Mouse (Mus musculus): Measurements from ENCODE around the gene Sirt2. TPM values are rescaled to one million over a fixed set of nuclear protein-coding genes. Genes with fewer than 3 reads are reported as not detected.

Gene Sirt2
- polyA plus RNA-seq, 1 experiment from 2014 or later: 130 TPM

- no peak for ATAC-seq
- no peaks in the 10 kb centered on the region for H3K27me3 ChIP-seq (replicated peaks; ENCODE audit: control insufficient read depth, insufficient read depth, low read length)
- H3K9ac ChIP-seq (ENCODE audit: low read depth, low read length): no peak overlapping the region
- peaks cover 10% of the 10 kb centered on the region for H3K4me1 ChIP-seq (ENCODE audit: control insufficient read depth, insufficient read depth, low read depth, low read length)
- 59% methylated on average over 3 of the region's 3 CpGs for WGBS
- H3K4me3 ChIP-seq (ENCODE audit: low read length): no peak overlapping the region
- H3K27ac ChIP-seq (ENCODE audit: low read depth, low read length): no peak overlapping the region
- H3K9me3 ChIP-seq (ENCODE audit: control insufficient read depth, low read length): no peaks in the 10 kb centered on the region
- no peak overlapping the region for H3K4me2 ChIP-seq (ENCODE audit: low read length)
- peaks cover 25% of the 10 kb centered on the region for H3K36me3 ChIP-seq (ENCODE audit: control insufficient read depth, insufficient read depth, low read length)
Observed at GRCm38 (mm10) chr7:28827338-28827737, 60.8 kb downstream of the Sirt2 start.

- 93% methylated on average over 8 of the region's 8 CpGs for WGBS
- H3K4me2 ChIP-seq (ENCODE audit: low read length): no peak overlapping the region
- H3K9me3 ChIP-seq (ENCODE audit: control insufficient read depth, low read length): no peaks in the 10 kb centered on the region
- H3K9ac ChIP-seq (ENCODE audit: low read depth, low read length): no peak overlapping the region
- H3K4me3 ChIP-seq (ENCODE audit: low read length): no peak overlapping the region
- peaks cover 19% of the 10 kb centered on the region for H3K36me3 ChIP-seq (ENCODE audit: control insufficient read depth, insufficient read depth, low read length)
- no peaks in the 10 kb centered on the region for H3K27me3 ChIP-seq (replicated peaks; ENCODE audit: control insufficient read depth, insufficient read depth, low read length)
- H3K4me1 ChIP-seq (ENCODE audit: control insufficient read depth, insufficient read depth, low read depth, low read length): peaks cover 6% of the 10 kb centered on the region
- no peak for ATAC-seq
- H3K27ac ChIP-seq (ENCODE audit: low read depth, low read length): no peak overlapping the region
Observed at GRCm38 (mm10) chr7:28829821-28830220, 63.3 kb downstream of the Sirt2 start.

DNA sequence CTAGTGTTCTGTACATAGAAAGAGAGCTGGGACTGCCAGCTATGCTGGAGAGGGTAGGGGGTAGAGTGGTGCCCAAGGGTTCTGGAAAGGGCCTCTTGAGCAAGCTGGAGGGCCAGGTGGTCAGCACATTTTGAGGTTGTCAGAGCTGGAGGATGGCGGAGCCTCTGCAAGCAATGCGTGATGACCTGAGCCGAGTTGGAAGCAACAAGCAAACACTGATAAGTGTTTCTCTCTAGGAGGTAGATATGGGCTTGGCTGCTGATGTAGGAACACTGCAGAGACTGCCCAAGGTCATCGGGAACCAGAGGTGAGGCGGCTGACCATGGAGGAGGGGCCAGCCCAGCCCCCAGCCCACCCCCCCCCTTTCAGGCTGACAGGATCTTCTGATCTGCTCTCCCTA, 64.4 kb downstream of the Sirt2 start:
- Histone ChIP-seq H3K27me3 (replicated peaks; ENCODE audit: control insufficient read depth, insufficient read depth, low read length) (no peaks in the 10 kb centered on the region), H3K9me3 (ENCODE audit: control insufficient read depth, low read length) (no peaks in the 10 kb centered on the region), H3K36me3 (ENCODE audit: control insufficient read depth, insufficient read depth, low read length) (peaks cover 19% of the 10 kb centered on the region), H3K27ac (ENCODE audit: low read depth, low read length) (no peak overlapping the region), H3K9ac (ENCODE audit: low read depth, low read length) (no peak overlapping the region), H3K4me2 (ENCODE audit: low read length) (no peak overlapping the region), H3K4me3 (ENCODE audit: low read length) (no peak overlapping the region), H3K4me1 (ENCODE audit: control insufficient read depth, insufficient read depth, low read depth, low read length) (peaks cover 1% of the 10 kb centered on the region)
- no peak for ATAC-seq
- WGBS: 89% methylated on average over 5 of the region's 5 CpGs

GRCm38 (mm10) chr7:28831411-28832125, 65.0 kb downstream of the Sirt2 start:
- Histone ChIP-seq H3K4me1 (ENCODE audit: control insufficient read depth, insufficient read depth, low read depth, low read length) (no peaks in the 10 kb centered on the region), H3K4me3 (ENCODE audit: low read length) (no peak overlapping the region), H3K9me3 (ENCODE audit: control insufficient read depth, low read length) (no peaks in the 10 kb centered on the region), H3K27ac (ENCODE audit: low read depth, low read length) (no peak overlapping the region), H3K36me3 (ENCODE audit: control insufficient read depth, insufficient read depth, low read length) (peaks cover 19% of the 10 kb centered on the region), H3K27me3 (replicated peaks; ENCODE audit: control insufficient read depth, insufficient read depth, low read length) (no peaks in the 10 kb centered on the region), H3K9ac (ENCODE audit: low read depth, low read length) (no peak overlapping the region), H3K4me2 (ENCODE audit: low read length) (no peak overlapping the region)
- WGBS: 92% methylated on average over 17 of the region's 17 CpGs
- ATAC-seq: no peak

DNA sequence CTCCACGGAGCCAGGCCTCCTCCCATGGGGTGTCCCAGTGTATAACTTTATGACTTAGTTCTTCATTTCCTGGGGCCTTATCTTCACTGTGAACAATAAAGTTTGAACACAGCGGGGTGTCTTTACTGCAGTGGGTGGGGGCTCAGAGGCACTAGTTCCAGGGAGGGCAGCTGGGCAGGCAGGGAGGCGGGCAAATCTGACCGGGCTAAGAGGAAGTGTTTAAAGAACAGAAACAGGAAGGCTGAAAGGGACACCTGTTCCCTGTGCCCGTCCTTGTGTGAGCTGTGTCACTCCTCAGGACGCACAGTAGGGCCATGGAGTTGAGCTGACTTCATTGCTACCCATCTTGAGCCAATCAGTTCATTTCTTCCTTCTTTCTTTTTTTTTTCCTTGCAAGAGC, 65.6 kb downstream of the Sirt2 start:
- H3K9me3 ChIP-seq (ENCODE audit: control insufficient read depth, low read length): no peaks in the 10 kb centered on the region
- H3K9ac ChIP-seq (ENCODE audit: low read depth, low read length): no peak overlapping the region
- H3K4me3 ChIP-seq (ENCODE audit: low read length): no peak overlapping the region
- WGBS: 76% methylated on average over 6 of the region's 6 CpGs
- H3K27me3 ChIP-seq (replicated peaks; ENCODE audit: control insufficient read depth, insufficient read depth, low read length): no peaks in the 10 kb centered on the region
- H3K27ac ChIP-seq (ENCODE audit: low read depth, low read length): no peak overlapping the region
- H3K4me1 ChIP-seq (ENCODE audit: control insufficient read depth, insufficient read depth, low read depth, low read length): no peaks in the 10 kb centered on the region
- H3K36me3 ChIP-seq (ENCODE audit: control insufficient read depth, insufficient read depth, low read length): peaks cover 19% of the 10 kb centered on the region
- no peak for ATAC-seq
- H3K4me2 ChIP-seq (ENCODE audit: low read length): no peak overlapping the region

DNA sequence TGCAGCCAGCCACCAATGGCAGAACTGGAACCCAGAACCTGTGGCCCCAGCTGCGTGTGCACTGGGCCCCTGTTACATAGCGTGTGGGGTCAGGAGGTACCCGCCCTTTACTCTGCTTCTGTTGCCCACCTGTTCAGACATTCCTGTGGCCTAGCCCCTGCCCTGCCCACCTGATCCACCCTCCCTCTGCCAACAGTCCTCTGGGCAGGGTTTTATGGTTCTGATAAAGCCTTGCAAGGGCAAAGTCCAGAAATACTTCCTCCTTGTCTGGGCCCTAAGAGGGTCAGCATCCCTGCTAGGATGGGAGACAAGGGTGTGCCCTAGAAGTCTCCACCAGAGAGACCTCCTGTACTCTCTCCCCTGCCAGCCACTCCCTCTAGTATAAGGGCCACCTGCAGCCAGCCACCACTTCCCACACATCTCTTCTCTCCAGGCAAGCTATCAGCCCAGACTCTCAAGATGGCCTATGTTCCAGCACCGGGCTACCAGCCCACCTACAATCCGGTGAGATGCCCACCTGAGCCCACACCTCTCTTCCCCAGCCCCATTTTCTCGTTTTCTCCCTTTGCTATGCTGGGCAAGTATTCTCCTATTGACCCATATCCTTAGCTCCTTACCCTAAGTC, 67.3 kb downstream of the Sirt2 start, which contains the start of gene Lgals4:
Gene Lgals4, plus strand, starts transcription at position 132 of the 625 bp plus-strand sequence.
- 84% methylated on average over 6 of the region's 6 CpGs for WGBS
- peaks cover 19% of the 10 kb centered on the region for H3K36me3 ChIP-seq (ENCODE audit: control insufficient read depth, insufficient read depth, low read length)
- H3K4me3 ChIP-seq (ENCODE audit: low read length): no peak within 1 kb of the TSS
- H3K4me1 ChIP-seq (ENCODE audit: control insufficient read depth, insufficient read depth, low read depth, low read length): no peaks in the 10 kb centered on the region
- H3K9me3 ChIP-seq (ENCODE audit: control insufficient read depth, low read length): no peaks in the 10 kb centered on the region
- no peak within 1 kb of the TSS for H3K4me2 ChIP-seq (ENCODE audit: low read length)
- no peak within 1 kb of the TSS for H3K27ac ChIP-seq (ENCODE audit: low read depth, low read length)
- no peaks in the 10 kb centered on the region for H3K27me3 ChIP-seq (replicated peaks; ENCODE audit: control insufficient read depth, insufficient read depth, low read length)
- ATAC-seq: no peak
- H3K9ac ChIP-seq (ENCODE audit: low read depth, low read length): no peak within 1 kb of the TSS

- Histone ChIP-seq H3K4me1 (ENCODE audit: control insufficient read depth, insufficient read depth, low read depth, low read length) (no peaks in the 10 kb centered on the region), H3K36me3 (ENCODE audit: control insufficient read depth, insufficient read depth, low read length) (peaks cover 2% of the 10 kb centered on the region; the same call in 1 of the 2 replicates), H3K27me3 (replicated peaks; ENCODE audit: control insufficient read depth, insufficient read depth, low read length) (no peaks in the 10 kb centered on the region), H3K27ac (ENCODE audit: low read depth, low read length) (no peak overlapping the region), H3K9ac (ENCODE audit: low read depth, low read length) (no peak overlapping the region), H3K4me3 (ENCODE audit: low read length) (no peak overlapping the region), H3K9me3 (ENCODE audit: control insufficient read depth, low read length) (no peaks in the 10 kb centered on the region), H3K4me2 (ENCODE audit: low read length) (no peak overlapping the region)
- 90% methylated on average over 5 of the region's 5 CpGs for WGBS
- no peak for ATAC-seq
Observed at GRCm38 (mm10) chr7:28836936-28837335, 70.4 kb downstream of the Sirt2 start.

Other genes starting within 250 kb of the Sirt2 start
- not detected in 2 replicates for gene Ifnl3, start 243.9 kb upstream of the Sirt2 start, polyA plus RNA-seq (2015; fragmentation: Nextera tagmentation; extraction: Ambion mirVana)
- gene Sycn, start 225.8 kb upstream of the Sirt2 start, polyA plus RNA-seq (2015; fragmentation: Nextera tagmentation; extraction: Ambion mirVana): not detected in 2 replicates
- 0.14 TPM in 1 of 2 replicates, not detected in the other for gene Nccrp1, start 219.5 kb upstream of the Sirt2 start, polyA plus RNA-seq (2015; fragmentation: Nextera tagmentation; extraction: Ambion mirVana)
- gene Samd4b, start 168.6 kb upstream of the Sirt2 start, polyA plus RNA-seq (2015; fragmentation: Nextera tagmentation; extraction: Ambion mirVana): 11.1 and 23.4 TPM in 2 replicates
- gene Pak4, start 168.6 kb upstream of the Sirt2 start, polyA plus RNA-seq (2015; fragmentation: Nextera tagmentation; extraction: Ambion mirVana): 18.2 and 21.5 TPM in 2 replicates
- gene Acp7, start 135.4 kb upstream of the Sirt2 start, polyA plus RNA-seq (2015; fragmentation: Nextera tagmentation; extraction: Ambion mirVana): 0.31 and 0.34 TPM in 2 replicates
- gene Fbxo27, start 73.9 kb upstream of the Sirt2 start, polyA plus RNA-seq (2015; fragmentation: Nextera tagmentation; extraction: Ambion mirVana): 12.9 and 16.6 TPM in 2 replicates
- gene Fbxo17, start 49.9 kb upstream of the Sirt2 start, polyA plus RNA-seq (2015; fragmentation: Nextera tagmentation; extraction: Ambion mirVana): 4.7 and 5.4 TPM in 2 replicates
- gene Mrps12, start 24.9 kb upstream of the Sirt2 start, polyA plus RNA-seq (2015; fragmentation: Nextera tagmentation; extraction: Ambion mirVana): 107 and 113 TPM in 2 replicates
- 18.7 and 20.8 TPM in 2 replicates for gene Sars2, start 24.7 kb upstream of the Sirt2 start, polyA plus RNA-seq (2015; fragmentation: Nextera tagmentation; extraction: Ambion mirVana)
- 0.72 and 1.1 TPM in 2 replicates for gene Ccer2, start 10.6 kb upstream of the Sirt2 start, polyA plus RNA-seq (2015; fragmentation: Nextera tagmentation; extraction: Ambion mirVana)
- 70.2 and 72.2 TPM in 2 replicates for gene Nfkbib, start 777 bp downstream of the Sirt2 start, polyA plus RNA-seq (2015; fragmentation: Nextera tagmentation; extraction: Ambion mirVana)
- 2.8 and 2.9 TPM in 2 replicates for gene Rinl, start 22.2 kb downstream of the Sirt2 start, polyA plus RNA-seq (2015; fragmentation: Nextera tagmentation; extraction: Ambion mirVana)
- 117 and 127 TPM in 2 replicates for gene Hnrnpl, start 41.8 kb downstream of the Sirt2 start, polyA plus RNA-seq (2015; fragmentation: Nextera tagmentation; extraction: Ambion mirVana)
- 115 and 117 TPM in 2 replicates for gene Ech1, start 58.5 kb downstream of the Sirt2 start, polyA plus RNA-seq (2015; fragmentation: Nextera tagmentation; extraction: Ambion mirVana)
- gene Lgals4, start 67.1 kb downstream of the Sirt2 start, polyA plus RNA-seq (2015; fragmentation: Nextera tagmentation; extraction: Ambion mirVana): 5.3 and 6.1 TPM in 2 replicates
- gene Lgals7, start 97.1 kb downstream of the Sirt2 start, polyA plus RNA-seq (2015; fragmentation: Nextera tagmentation; extraction: Ambion mirVana): 4.9 and 5.3 TPM in 2 replicates
- 0.54 and 0.70 TPM in 2 replicates for gene Capn12, start 114.7 kb downstream of the Sirt2 start, polyA plus RNA-seq (2015; fragmentation: Nextera tagmentation; extraction: Ambion mirVana)
- gene Actn4, start 195.6 kb downstream of the Sirt2 start, polyA plus RNA-seq (2015; fragmentation: Nextera tagmentation; extraction: Ambion mirVana): 146 and 172 TPM in 2 replicates
- gene Eif3k, start 215.1 kb downstream of the Sirt2 start, polyA plus RNA-seq (2015; fragmentation: Nextera tagmentation; extraction: Ambion mirVana): 282 and 295 TPM in 2 replicates
- gene Map4k1, start 215.3 kb downstream of the Sirt2 start, polyA plus RNA-seq (2015; fragmentation: Nextera tagmentation; extraction: Ambion mirVana): 10.7 and 13.8 TPM in 2 replicates

Measured in hindbrain, embryonic 16.5 days (tissue).